Mouse (Mus musculus) embryonic stem cell, embryonic (primary cell): Measurements from ENCODE around the gene Habp2.

Experiments used
- CTCF ChIA-PET, 4 experiments: fragments of 300-600 bp in 2 of 4; fragments of 350-600 bp in 2 of 4; sonication (Branson Sonifier 250); formaldehyde crosslinking; loops; one replicate each; lab custom pipeline; 2022; ENCODE audit warnings: inconsistent platforms in 2 of 4; lab: Charles Lee
- POLR2A ChIA-PET, 4 experiments: fragments of 300-600 bp in 2 of 4; fragments of 350-600 bp in 2 of 4; sonication (Branson Sonifier 250); formaldehyde crosslinking; loops; one replicate each; lab custom pipeline; 2022; ENCODE audit warnings: antibody characterized with exemption in 4 of 4, inconsistent platforms in 1 of 4; lab: Charles Lee

The Habp2 gene

DNA sequence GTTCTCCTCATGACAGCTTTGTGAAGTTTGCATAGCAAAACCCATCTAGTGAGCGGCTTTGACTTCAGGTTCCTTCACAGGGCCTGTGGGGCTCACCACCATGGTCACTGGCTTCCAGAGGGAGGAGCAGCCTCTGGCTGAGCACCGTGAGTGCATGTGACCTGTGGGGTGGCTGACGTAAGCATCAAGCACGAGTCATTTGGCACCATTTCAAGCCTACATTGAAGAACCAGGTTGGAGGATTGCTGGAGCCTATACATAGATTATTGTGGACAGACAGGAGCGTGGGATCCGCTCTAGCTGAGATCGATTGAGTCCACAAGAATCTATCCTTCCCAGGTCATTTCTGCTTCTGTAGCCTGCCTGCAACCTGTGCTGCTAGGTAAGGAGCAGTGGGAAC is at the start of gene Habp2:
Gene Habp2 (plus strand): TSS at position 272 of the 400 bp plus-strand sequence.
- ChIA-PET POLR2A (no interaction called here), CTCF (no interaction called here)

DNA sequence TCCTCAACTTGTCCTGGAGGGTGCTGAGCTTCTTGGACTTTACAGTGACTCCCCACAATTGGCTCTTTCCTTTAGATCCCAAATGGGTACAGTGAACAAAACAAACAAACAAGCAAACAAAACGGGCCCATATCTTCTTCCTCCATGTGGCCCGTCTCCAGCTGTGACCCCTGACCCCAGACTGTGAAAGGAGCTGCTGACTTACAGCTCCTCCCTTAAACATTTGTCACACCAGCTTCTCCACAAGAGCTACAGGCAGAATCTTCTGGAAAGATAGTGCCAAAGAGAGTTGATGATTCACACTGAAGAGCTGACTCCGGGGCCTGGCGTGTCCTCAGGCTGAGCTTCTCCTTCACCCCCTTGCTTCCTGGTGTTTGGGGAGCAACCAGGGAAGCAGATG is 48.4 kb upstream of the Habp2 start:
- CTCF ChIA-PET: no interaction called here
- POLR2A ChIA-PET: interaction anchor here in 1 of 4 experiments (0.5 to 0.6 kb wide), 2 partner anchors 756 to 1085 kb away, joined by 4 to 8 read pairs; no protein-coding TSS in a partner anchor

DNA sequence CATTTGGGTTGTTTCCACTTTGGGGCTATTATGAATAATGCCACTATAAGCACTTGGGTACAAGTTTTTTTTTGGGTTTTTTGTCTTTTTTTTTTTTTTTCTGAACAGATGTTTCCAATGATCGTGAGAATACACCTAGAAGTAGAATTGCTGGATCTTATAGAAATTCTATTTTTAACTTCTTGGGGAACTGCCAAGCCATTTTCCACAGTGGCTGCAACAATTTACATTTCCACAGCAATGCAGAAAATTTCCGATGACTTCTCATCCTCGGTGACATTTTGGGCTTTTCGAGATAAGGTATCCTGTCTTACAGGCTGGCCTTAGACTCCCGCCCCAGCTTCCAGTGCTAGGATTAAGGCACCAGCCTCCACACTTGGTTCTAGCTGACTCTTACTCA is 41.7 kb upstream of the Habp2 start:
- POLR2A ChIA-PET: no interaction called here
- CTCF ChIA-PET: interaction anchor here in 2 of 4 experiments (0.7 kb wide), 2 partner anchors 409 to 455 kb away, joined by 4 read pairs; no protein-coding TSS in a partner anchor

DNA sequence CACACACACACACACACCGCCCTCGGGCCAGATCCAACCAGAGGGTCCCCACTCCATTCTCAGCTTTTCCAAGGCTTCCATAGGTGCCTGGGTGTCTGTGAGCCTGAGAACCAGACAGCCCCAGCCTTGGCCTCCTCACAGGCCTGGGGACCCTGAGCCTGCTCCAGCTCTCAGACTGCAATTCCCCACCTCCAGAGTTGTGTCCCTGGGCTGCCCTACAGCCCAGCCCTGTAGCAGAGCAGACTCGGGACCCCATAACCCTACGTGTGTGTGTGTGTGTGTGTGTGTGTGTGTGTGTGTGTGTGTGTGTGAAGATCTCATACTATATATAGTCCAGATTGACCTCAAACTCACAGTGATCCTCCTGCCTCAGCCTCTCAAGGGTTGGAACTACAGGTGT is 34.1 kb upstream of the Habp2 start:
- ChIA-PET POLR2A (interaction anchor here in 2 of 4 experiments (0.5 to 0.9 kb wide), 2 partner anchors 47 to 797 kb away, joined by 3 to 5 read pairs; no protein-coding TSS in a partner anchor), CTCF (interaction anchor here in 2 of 4 experiments (0.6 to 3.7 kb wide), 3 partner anchors 11 to 380 kb away, joined by 3 to 17 read pairs (median 4); no protein-coding TSS in a partner anchor)

DNA sequence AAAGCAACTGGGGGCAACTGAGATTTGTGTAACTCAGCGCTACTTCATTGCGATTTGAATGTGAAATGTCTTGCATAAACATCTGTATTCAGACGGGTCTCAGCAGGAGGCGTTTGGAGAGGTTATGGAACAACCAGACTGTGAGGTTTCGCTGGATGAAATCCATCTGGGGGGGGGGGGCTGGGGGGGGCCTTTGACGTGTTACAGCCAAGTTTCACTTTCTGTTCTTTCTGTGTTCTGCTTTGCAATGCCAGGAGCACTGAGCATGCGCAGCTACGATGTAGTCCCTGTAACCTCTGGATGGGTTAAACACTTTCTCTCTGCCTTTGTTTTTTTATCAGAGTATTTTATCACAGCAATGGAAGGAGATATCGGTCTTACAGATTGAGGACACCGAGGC is 33.7 kb upstream of the Habp2 start:
- ChIA-PET POLR2A (interaction anchor here in 2 of 4 experiments (0.5 to 0.9 kb wide), 3 partner anchors 46 to 797 kb away, joined by 3 to 5 read pairs (median 3); no protein-coding TSS in a partner anchor), CTCF (interaction anchor here in 1 of 4 experiments (0.6 to 3.7 kb wide), 2 partner anchors 11 to 21 kb away, joined by 4 to 17 read pairs; no protein-coding TSS in a partner anchor)

DNA sequence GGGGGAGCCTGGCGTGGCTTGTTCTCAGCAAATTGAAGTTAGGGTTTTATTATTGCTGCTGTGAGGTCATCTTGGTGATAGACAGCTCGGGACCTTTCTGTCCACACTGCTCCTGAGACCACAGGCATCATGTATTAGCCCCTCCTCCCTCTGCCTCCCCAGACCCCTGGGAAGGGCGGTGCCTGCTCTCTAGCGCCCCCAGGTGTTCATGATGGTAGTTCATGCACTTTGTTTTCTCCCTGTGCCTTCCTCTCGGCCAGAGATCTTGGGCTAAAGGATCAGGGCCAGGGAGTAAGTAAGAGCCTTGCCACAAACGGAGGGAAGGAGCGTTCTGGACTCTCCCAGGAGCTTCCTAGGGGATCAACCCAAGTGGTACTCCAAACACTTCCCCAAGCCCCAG is 32.2 kb upstream of the Habp2 start:
- POLR2A ChIA-PET: interaction anchor here in 1 of 4 experiments (0.5 kb wide), 1 partner anchor 243 kb away, joined by 3 read pairs; no protein-coding TSS in a partner anchor
- CTCF ChIA-PET: interaction anchor here in 3 of 4 experiments (1.0 to 3.7 kb wide), 7 partner anchors 9 to 922 kb away, joined by 3 to 17 read pairs (median 3); no protein-coding TSS in a partner anchor

DNA sequence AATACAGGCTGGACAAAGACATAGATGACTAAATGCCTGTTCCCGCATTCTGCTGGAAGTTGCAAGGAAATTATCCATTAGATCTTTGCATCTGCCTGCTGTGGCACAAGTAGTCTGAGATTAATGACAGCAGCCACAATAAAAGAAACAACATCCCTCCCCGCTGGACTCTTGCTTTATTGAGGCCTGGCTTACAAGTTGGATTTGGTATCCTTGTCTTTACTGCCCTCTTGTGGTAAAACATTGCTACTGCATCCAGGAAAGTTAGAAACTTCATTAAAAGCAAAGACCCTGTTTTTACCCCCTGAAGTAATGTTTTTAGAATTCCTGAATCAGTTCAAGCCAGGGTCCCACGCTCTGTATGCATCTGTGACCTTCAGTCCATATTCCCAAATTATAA is 31.4 kb upstream of the Habp2 start:
- ChIA-PET POLR2A (interaction anchor here in 1 of 4 experiments (0.5 kb wide), 1 partner anchor 340 kb away, joined by 4 read pairs; no protein-coding TSS in a partner anchor), CTCF (interaction anchor here (0.6 to 3.7 kb wide), 11 partner anchors 8 to 923 kb away, joined by 3 to 17 read pairs (median 3); no protein-coding TSS in a partner anchor)

DNA sequence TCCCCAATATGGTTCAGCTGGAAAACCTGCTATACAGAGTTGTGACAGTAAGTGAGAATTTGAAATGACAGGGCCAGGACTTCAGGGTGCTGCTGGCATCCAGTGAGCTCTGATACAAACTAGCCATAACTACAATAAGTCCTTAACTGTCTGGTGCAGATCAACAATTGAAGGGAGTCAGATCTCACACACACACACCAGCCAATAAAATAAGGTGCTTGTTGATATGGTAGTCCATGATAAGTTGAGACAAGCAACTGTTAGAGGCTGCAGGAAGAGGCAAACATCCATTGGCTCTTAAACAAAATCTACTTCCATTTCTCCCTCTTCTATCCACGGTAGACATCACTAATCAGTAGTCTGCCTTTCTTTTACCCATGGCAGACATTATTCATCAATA is 30.7 kb upstream of the Habp2 start:
- POLR2A ChIA-PET: no interaction called here
- CTCF ChIA-PET: interaction anchor here (0.5 to 1.4 kb wide), 7 partner anchors 24 to 1081 kb away, joined by 3 to 4 read pairs (median 3); no protein-coding TSS in a partner anchor

DNA sequence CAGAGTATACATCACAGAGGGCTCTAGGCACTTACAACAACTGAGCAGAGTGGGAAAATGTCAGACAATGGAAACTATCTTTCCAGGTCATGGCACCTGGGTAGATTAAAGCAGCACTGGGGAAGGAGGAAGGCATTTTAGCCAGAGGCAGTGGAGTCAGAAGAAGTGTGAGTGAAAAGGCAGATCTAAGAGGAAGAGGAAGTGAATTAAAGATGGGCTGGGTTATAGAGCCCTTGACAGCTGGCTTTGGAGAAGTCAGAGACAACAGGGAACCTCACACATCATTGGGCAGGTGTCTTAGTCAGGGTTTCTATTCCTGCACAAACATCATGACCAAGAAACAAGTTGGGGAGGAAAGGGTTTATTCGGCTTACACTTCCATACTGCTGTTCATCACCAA is 30.2 kb upstream of the Habp2 start:
- POLR2A ChIA-PET: no interaction called here
- CTCF ChIA-PET: interaction anchor here in 1 of 4 experiments (1.0 kb wide), 1 partner anchor 113 kb away, joined by 3 read pairs; no protein-coding TSS in a partner anchor

DNA sequence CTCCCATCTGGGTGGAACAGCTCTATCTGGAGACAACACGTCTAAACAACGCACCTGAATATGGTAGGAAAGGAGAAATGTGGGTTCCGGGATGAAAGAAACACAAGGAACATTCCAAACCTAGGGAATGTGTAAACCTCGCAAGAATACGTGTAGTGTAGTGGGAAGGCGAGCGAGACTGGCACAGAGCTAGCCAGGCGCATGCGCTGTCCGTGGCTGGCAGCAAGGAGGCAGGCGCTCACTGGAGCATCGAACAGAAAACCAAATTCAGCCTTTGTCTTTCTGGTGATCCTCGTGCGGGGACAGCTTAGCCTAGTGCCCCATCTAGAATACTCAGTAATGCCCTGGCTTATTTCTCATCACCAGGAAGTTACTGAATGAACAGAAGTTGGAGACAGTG is 23.2 kb upstream of the Habp2 start:
- POLR2A ChIA-PET: interaction anchor here in 1 of 4 experiments (0.5 kb wide), 1 partner anchor 351 kb away, joined by 3 read pairs; no protein-coding TSS in a partner anchor
- CTCF ChIA-PET: interaction anchor here in 3 of 4 experiments (0.7 to 2.4 kb wide), 8 partner anchors 10 to 166 kb away, joined by 3 to 17 read pairs (median 4); no protein-coding TSS in a partner anchor

DNA sequence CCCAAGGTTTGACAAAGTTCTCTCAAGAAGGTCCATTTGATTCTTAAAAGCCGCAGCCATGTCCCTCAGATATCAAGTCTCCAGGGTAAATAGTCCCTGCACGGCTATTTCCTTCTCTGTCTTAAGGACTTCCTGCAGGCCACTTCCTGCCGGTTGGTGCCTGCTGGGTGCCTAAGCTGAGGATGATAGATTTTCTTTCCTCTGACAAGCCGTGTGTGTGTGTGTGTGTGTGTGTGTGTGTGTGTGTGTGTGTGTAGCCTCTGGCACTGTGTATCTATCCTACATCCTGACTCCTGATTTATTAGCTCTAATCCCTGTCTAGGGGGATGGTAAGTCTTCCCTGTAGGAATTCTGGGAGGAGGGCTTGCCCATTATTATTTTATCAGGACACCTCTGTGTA is 22.8 kb upstream of the Habp2 start:
- POLR2A ChIA-PET: no interaction called here

DNA sequence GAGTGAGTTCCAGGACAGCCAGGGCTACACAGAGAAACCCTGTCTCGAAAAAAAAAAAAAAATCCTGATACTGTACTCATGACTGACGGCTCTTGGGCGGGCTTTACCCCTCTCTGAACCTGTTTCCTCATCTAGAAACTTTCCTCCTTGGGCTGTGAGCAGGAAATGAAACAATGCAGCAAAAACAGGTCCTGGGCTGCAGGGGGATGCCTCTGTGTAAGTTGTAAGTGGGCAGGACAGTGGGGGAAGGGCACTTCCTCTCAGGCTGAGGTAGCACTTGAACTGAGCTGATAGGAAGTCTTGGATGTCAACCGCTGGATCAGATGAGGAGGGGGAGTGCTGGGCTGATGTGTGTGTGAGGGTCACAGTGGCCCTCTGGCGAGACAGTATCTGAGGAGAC is 21.8 kb upstream of the Habp2 start:
- ChIA-PET CTCF (interaction anchor here in 2 of 4 experiments (0.6 to 2.4 kb wide), 4 partner anchors 12 to 240 kb away, joined by 3 to 17 read pairs (median 4); no protein-coding TSS in a partner anchor), POLR2A (interaction anchor here in 1 of 4 experiments (0.6 kb wide), 1 partner anchor 775 kb away, joined by 3 read pairs; no protein-coding TSS in a partner anchor)

More for the DNA sequence above, 22.8 kb upstream of the Habp2 start:
- CTCF ChIA-PET: interaction anchor here (0.6 to 2.4 kb wide), 8 partner anchors 11 to 106 kb away, joined by 3 to 17 read pairs (median 6); no protein-coding TSS in a partner anchor

DNA sequence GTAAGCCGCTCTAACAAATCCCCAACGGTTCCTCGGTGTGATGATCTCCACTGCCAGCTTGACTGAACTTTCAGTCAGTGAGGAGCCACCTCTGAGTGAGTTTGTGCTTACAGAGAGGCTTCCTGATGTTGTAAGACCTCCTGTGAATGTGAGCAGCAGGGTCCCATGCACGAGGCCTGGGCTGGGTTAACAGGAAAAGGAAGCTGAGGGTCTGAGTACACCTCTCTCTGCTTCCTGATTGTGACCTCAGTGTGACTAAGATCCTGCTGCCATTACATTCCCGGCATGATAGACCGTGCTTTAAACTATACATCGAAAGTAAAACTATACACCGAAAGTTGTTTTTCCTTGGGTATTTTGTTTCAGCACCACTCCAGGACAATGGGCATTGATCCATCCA is 14.9 kb upstream of the Habp2 start:
- ChIA-PET POLR2A (no interaction called here), CTCF (no interaction called here)

DNA sequence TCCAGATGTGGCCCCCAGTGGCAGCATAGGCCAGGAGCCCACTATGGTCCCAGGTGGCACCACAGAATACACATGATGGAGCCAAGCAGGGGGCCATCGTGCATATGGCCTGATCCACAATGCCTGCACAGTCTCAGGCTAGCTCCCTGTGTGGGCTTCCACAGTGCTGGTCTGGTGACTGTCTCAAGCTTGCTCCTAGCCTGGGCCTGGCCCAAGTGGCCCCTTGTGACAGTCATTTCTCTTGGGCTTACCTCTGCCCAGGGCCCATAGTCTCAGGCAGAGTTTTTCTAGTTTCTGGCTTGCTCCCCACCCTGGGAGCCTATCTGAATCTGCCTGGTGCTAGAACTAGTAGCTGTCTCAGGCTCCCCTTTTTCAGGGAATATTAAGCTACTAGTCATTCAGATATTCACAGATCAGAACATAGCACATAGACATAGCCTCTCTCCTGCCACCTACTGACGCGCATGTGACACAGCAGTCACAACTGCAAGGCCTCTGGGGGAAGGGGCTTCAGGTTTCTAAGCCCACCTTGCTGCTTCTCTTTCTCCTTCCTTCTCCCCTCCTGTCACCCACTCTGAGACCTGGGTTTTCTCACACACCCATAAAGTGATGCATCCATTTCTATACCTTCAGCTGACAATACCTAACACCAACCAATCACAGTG is 9.7 kb upstream of the Habp2 start:
- POLR2A ChIA-PET: interaction anchor here in 1 of 4 experiments (0.7 kb wide), 1 partner anchor 527 kb away, joined by 3 read pairs; no protein-coding TSS in a partner anchor
- CTCF ChIA-PET: interaction anchor here in 1 of 4 experiments (1.0 to 1.9 kb wide), 2 partner anchors 12 to 13 kb away, joined by 3 to 8 read pairs; no protein-coding TSS in a partner anchor

DNA sequence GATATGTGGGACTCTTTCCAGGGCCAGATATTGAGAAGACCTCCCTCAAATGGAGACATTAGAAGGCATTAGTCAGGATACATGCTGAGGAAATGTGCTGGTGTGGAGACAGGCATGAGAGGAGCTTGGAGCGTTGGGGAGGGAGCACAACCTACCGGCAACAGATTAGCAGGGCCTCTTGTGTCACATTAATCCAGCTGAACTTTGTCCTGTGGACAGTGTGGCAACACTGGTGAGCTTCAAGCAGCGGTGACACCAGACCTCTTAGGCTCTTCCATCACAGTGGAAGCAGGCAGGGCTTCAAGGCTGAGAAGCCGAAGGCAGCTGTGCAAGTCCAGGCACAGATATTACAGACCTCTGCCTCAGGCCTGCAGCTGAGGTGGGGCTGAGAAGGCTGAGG is 9.0 kb upstream of the Habp2 start:
- ChIA-PET POLR2A (interaction anchor here in 1 of 4 experiments (0.7 kb wide), 1 partner anchor 527 kb away, joined by 3 read pairs; no protein-coding TSS in a partner anchor), CTCF (interaction anchor here in 2 of 4 experiments (0.7 to 1.9 kb wide), 3 partner anchors 12 to 1014 kb away, joined by 3 to 8 read pairs (median 3); no protein-coding TSS in a partner anchor)

DNA sequence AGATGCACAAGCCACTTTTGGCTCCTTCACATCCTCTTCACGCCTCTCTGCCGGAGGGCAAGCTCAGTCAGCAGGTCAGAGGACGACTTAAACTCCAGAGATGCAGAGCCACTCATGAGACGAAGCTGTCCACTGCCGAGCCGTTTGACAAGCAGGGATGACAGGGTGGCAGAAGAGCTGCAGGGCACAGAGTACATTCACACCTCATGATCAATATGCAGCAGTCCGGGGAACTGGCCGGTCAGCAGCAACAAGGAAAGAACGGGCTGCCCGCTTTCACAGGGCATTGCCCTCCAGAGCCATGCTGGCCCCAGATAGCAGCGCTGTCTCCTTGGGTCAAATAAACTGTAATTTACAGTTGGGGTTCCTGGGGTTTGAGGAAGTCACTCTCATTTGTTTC is 8.6 kb upstream of the Habp2 start:
- ChIA-PET CTCF (interaction anchor here in 2 of 4 experiments (0.7 to 1.9 kb wide), 2 partner anchors 15 to 1014 kb away, joined by 3 to 8 read pairs; no protein-coding TSS in a partner anchor), POLR2A (no interaction called here)

DNA sequence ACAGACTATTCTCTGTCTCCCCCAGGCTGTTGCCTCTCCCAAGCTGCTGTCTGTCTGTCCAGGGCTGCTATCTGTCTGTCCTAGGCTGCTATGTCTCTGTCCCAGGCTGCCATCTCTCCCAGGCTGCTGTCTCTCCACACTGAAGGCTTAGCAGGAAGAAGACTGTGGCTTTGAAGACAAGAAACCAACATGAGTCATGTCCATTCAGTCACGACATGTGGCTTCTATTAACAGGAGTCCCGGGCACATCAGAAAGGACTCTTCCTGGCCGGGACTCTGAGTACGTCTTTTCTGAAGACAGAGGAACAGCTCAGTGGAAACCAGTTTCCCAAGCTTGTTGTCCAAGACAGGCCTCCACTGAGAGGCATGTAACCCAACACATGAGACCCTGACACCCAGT is 1.7 kb upstream of the Habp2 start:
- POLR2A ChIA-PET: no interaction called here
- CTCF ChIA-PET: interaction anchor here in 1 of 4 experiments (0.6 kb wide), 1 partner anchor 92 kb away, joined by 8 read pairs; no protein-coding TSS in a partner anchor

DNA sequence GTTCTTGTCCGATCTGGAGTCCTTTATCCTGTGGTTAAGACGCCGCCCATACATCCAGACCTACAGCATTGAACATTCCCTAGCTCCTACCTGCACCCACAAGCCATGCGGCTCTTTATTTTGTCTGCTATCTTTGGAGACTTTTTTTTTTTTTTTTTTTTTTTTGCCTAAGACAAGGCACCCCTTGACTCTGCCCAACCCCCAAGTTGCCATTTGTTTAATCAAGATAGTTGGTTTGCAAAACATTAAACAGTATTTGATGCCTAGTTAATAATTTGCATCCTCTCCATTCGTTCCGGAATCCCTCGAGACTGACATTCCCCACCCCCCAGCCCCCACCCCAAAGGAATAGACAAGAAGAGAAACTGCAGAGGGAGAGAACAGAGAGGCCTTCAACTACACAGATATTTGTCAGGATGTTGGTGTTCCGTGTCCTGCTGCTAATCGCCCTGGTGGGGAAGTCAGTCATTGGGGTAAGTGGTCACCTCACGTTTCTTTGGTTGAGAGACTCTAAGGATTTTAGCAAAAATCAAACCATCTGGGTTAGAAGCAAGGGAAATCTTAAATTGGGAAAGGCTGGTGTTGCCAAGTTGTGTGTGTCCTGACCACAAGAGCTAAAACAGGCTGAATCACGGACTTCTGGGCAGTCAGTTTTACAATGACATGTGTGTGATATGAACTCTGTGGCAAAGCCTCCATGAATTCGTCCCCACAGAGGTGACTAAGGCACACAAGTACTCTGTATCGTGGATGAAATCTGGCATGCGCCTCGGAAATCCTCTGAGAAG is 837 bp downstream of the Habp2 start:
- CTCF ChIA-PET: no interaction called here
- POLR2A ChIA-PET: no interaction called here
